Mouse (Mus musculus): ENCODE measurements around the gene Ubap1l.

- TF ChIP-seq ZC3H11A (IDR thresholded peaks at IDR 0.05; ENCODE audit: borderline replicate concordance, low read depth, low read length) (no peak), CHD2 (IDR thresholded peaks at IDR 0.05; ENCODE audit: low read depth, low read length) (no peak), HCFC1 (IDR thresholded peaks at IDR 0.05; ENCODE audit: borderline replicate concordance, insufficient read depth, low read length) (no peak)
Measured at GRCm38 (mm10) chr9:65419633-65420032, 58.8 kb downstream of the Ubap1l start.
